Mouse (Mus musculus) cerebellum, postnatal 4 days (tissue): ENCODE data around the gene Cpne9.
A peak's percentile ranks its signal among the peaks of the same experiment; 100 is the strongest.

Source experiments
- DNase-seq, 2 experiments: peaks; one replicate each; pipeline ENCODE4 v3.0.0; 2022; ENCODE audit warnings: low spot score in 2 of 2, mixed read lengths in 1 of 2

The Cpne9 gene

GRCm38 (mm10) chr6:113342297-113342696 is 60.2 kb downstream of the Cpne9 start:
- no peak for DNase-seq

GRCm38 (mm10) chr6:113343177-113344092 is 61.3 kb downstream of the Cpne9 start, which contains the start of gene Camk1:
Gene Camk1, minus strand, starts transcription at chr6:113343984.
- DNase-seq: peak; percentile 43 to 54

- peak in 1 of 2 experiments; percentile 48 for DNase-seq
Observed at GRCm38 (mm10) chr6:113344321-113344720, 62.2 kb downstream of the Cpne9 start.

GRCm38 (mm10) chr6:113346897-113347296 is 64.8 kb downstream of the Cpne9 start:
- DNase-seq: no peak

GRCm38 (mm10) chr6:113350538-113350937 is 68.4 kb downstream of the Cpne9 start:
- DNase-seq: no peak

GRCm38 (mm10) chr6:113351161-113351560 is 69.1 kb downstream of the Cpne9 start:
- DNase-seq: no peak

- DNase-seq: no peak
Observed at GRCm38 (mm10) chr6:113351653-113352052, 69.5 kb downstream of the Cpne9 start.

- no peak for DNase-seq
Observed at GRCm38 (mm10) chr6:113352820-113353219, 70.7 kb downstream of the Cpne9 start.

- DNase-seq: no peak
Observed at GRCm38 (mm10) chr6:113353696-113354095, 71.6 kb downstream of the Cpne9 start.
